Mouse (Mus musculus) liver, postnatal 0 days (tissue): Measurements from ENCODE around the gene 1110059E24Rik. TPM values are rescaled to one million over a fixed set of nuclear protein-coding genes. Genes with fewer than 3 reads are reported as not detected.
"Not testable (repeated sequence)": the region's sequence is repeated elsewhere in the genome, so short reads cannot be mapped to it uniquely, and the experiment has no call there.

Source experiments
- ATAC-seq: fragments of 200-750 bp; cut with Nextera tagmentation; 2 replicates; pipeline ENCODE4 v1.8.0; 2017; ENCODE audit warnings: mild to moderate bottlenecking, moderate library complexity
- DNase-seq: peaks from one replicate; pipeline ENCODE4 v3.0.0-alpha.2; 2016
- H3K27ac ChIP-seq: fragments of 300-500 bp; sonication (generic); 2 replicates; pipeline ENCODE4 v1.5.1; 2014; ENCODE audit warnings: antibody characterized with exemption, moderate library complexity, mild to moderate bottlenecking, low read depth
- H3K27me3 ChIP-seq: fragments of 300-500 bp; sonication (generic); 2 replicates; pipeline ENCODE4 v1.6.1; 2014; ENCODE audit warnings: low read length, control low read depth, mixed read lengths; ENCODE audit not compliant: insufficient read depth
- H3K36me3 ChIP-seq: fragments of 300-500 bp; sonication (generic); replicated peaks from 2 replicates; pipeline ENCODE4 v1.6.1; 2014; ENCODE audit warnings: mild to moderate bottlenecking, control low read depth, low read length, moderate library complexity, mixed read lengths; ENCODE audit not compliant: insufficient read depth
- H3K4me1 ChIP-seq: fragments of 300-500 bp; sonication (generic); 2 replicates; pipeline ENCODE4 v1.6.1; 2014; ENCODE audit warnings: antibody characterized with exemption, mild to moderate bottlenecking, control low read depth; ENCODE audit not compliant: insufficient read depth
- H3K4me2 ChIP-seq: fragments of 300-500 bp; sonication (generic); 2 replicates; pipeline ENCODE4 v1.6.1; 2014; ENCODE audit warnings: low read depth, mild to moderate bottlenecking, low read length, moderate library complexity, mixed read lengths
- H3K4me3 ChIP-seq: fragments of 300-500 bp; sonication (generic); 2 replicates; pipeline ENCODE4 v1.5.1; 2014; ENCODE audit warnings: low read depth, low read length
- H3K9ac ChIP-seq: fragments of 300-500 bp; sonication (generic); replicated peaks from 2 replicates; pipeline ENCODE4 v1.6.1; 2014; ENCODE audit warnings: mild to moderate bottlenecking, moderate library complexity
- H3K9me3 ChIP-seq: fragments of 300-500 bp; sonication (generic); 2 replicates; pipeline ENCODE4 v1.6.1; 2016; ENCODE audit warnings: mild to moderate bottlenecking, control low read depth, low read length, mixed read lengths
- CTCF ChIP-seq: sonication (generic); IDR thresholded peaks from 2 replicates; pipeline ENCODE4 v1.5.1; 2016; ENCODE audit warnings: antibody characterized with exemption, low read depth
- EP300 ChIP-seq: IDR thresholded peaks from 2 replicates; pipeline ENCODE4 v1.6.1; 2016; ENCODE audit warnings: antibody characterized with exemption, low read depth, mild to moderate bottlenecking
- WGBS: fragments of 180-500 bp; shearing (Covaris S2); extraction: QIAGEN DNeasy Blood & Tissue Kit; methylation state at CpG from one replicate; pipeline ENCODE4 v1.1.7; 2014; ENCODE audit not compliant: insufficient replicate concordance; 5-methylcytosine and 5-hydroxymethylcytosine counted together
- polyA plus RNA-seq: library from polyadenylated mRNA; unstranded; fragments of >200 nt; fragmentation: Nextera tagmentation; extraction: Ambion mirVana; gene quantifications from 2 replicates; pipeline ENCODE4 v1.2.1, GENCODE M21; 2015

The 1110059E24Rik gene
- polyA plus RNA-seq, 1 experiment from 2014 or later, result 17.7 TPM

GRCm38 (mm10) chr19:21598659-21599352 lies 54.0 kb downstream of the 1110059E24Rik start:
- WGBS, result 42% methylated on average over 8 of the region's 8 CpGs
- DNase-seq (no peak), ATAC-seq (no peak)
- peaks cover 10% of the 10 kb centered on the region for H3K4me1 ChIP-seq
- no peaks in the 10 kb centered on the region for H3K27me3 ChIP-seq
- H3K9me3 ChIP-seq, result no peaks in the 10 kb centered on the region
- H3K4me2 ChIP-seq, result no peak overlapping the region
- H3K4me3 ChIP-seq, result no peak overlapping the region
- TF ChIP-seq EP300, result peak; percentile 54; the same call in 1 of the 2 replicates
- no peak for TF ChIP-seq CTCF
- H3K9ac ChIP-seq, result no peak overlapping the region
- 0 out of 2 replicates have a peak overlapping the region, but pooled peaks have one; percentile 16 for H3K27ac ChIP-seq
- peaks cover 6% of the 10 kb centered on the region; the same call in 1 of the 2 replicates for H3K36me3 ChIP-seq

- no peaks in the 10 kb centered on the region for H3K9me3 ChIP-seq
- H3K4me2 ChIP-seq, result no peak overlapping the region
- WGBS, result 92% methylated on average over 1 of the region's 1 CpGs
- peaks cover 6% of the 10 kb centered on the region; the same call in 1 of the 2 replicates for H3K36me3 ChIP-seq
- no peak overlapping the region for H3K4me3 ChIP-seq
- H3K9ac ChIP-seq, result no peak overlapping the region
- no peak for DNase-seq
- TF ChIP-seq CTCF (no peak), EP300 (no peak)
- no peak overlapping the region for H3K27ac ChIP-seq
- no peaks in the 10 kb centered on the region for H3K27me3 ChIP-seq
- no peak for ATAC-seq
- H3K4me1 ChIP-seq, result peaks cover 7% of the 10 kb centered on the region; the same call in 1 of the 2 replicates
These were observed 58.1 kb downstream of the 1110059E24Rik start for GRCm38 (mm10) chr19:21594676-21595075.

- H3K4me3 ChIP-seq, H3K27ac ChIP-seq, ATAC-seq, H3K9me3 ChIP-seq, H3K4me1 ChIP-seq, H3K9ac ChIP-seq, H3K36me3 ChIP-seq, H3K27me3 ChIP-seq, DNase-seq, H3K4me2 ChIP-seq: not testable (repeated sequence)
- 80% methylated on average over 5 of the region's 5 CpGs for WGBS
These were observed 60.6 kb downstream of the 1110059E24Rik start for GRCm38 (mm10) chr19:21592216-21592615.

- no peak overlapping the region for H3K9ac ChIP-seq
- H3K4me3 ChIP-seq, result no peak overlapping the region
- H3K36me3 ChIP-seq, result no peaks in the 10 kb centered on the region
- no peak for ATAC-seq
- no peaks in the 10 kb centered on the region for H3K27me3 ChIP-seq
- 84% methylated on average over 1 of the region's 1 CpGs for WGBS
- DNase-seq, result no peak
- H3K9me3 ChIP-seq, result no peaks in the 10 kb centered on the region
- no peak overlapping the region for H3K27ac ChIP-seq
- no peaks in the 10 kb centered on the region for H3K4me1 ChIP-seq
- TF ChIP-seq EP300 (no peak), CTCF (no peak)
- H3K4me2 ChIP-seq, result no peak overlapping the region
These were observed 62.9 kb downstream of the 1110059E24Rik start for GRCm38 (mm10) chr19:21589888-21590287.

GRCm38 (mm10) chr19:21587593-21587992 lies 65.2 kb downstream of the 1110059E24Rik start:
- H3K4me1 ChIP-seq, result no peaks in the 10 kb centered on the region
- TF ChIP-seq EP300, result no peak
- DNase-seq, result no peak
- no peak overlapping the region for H3K4me2 ChIP-seq
- no peak overlapping the region for H3K9ac ChIP-seq
- H3K27ac ChIP-seq, result no peak overlapping the region
- H3K9me3 ChIP-seq, result no peaks in the 10 kb centered on the region
- H3K36me3 ChIP-seq, result no peaks in the 10 kb centered on the region
- no peaks in the 10 kb centered on the region for H3K27me3 ChIP-seq
- WGBS, result 71% methylated on average over 4 of the region's 4 CpGs
- H3K4me3 ChIP-seq, result no peak overlapping the region
- no peak for ATAC-seq

- Histone ChIP-seq H3K27ac (no peak overlapping the region), H3K4me3 (no peak overlapping the region), H3K4me2 (no peak overlapping the region), H3K27me3 (no peaks in the 10 kb centered on the region), H3K36me3 (no peaks in the 10 kb centered on the region), H3K9ac (no peak overlapping the region), H3K4me1 (no peaks in the 10 kb centered on the region), H3K9me3 (no peaks in the 10 kb centered on the region)
- 75% methylated on average over 1 of the region's 1 CpGs for WGBS
- DNase-seq (no peak), ATAC-seq (no peak)
- TF ChIP-seq CTCF, result no peak
- TF ChIP-seq EP300, result no peak
These were observed 66.2 kb downstream of the 1110059E24Rik start for GRCm38 (mm10) chr19:21586546-21586945.

- H3K27ac ChIP-seq, result no peak overlapping the region
- 48% methylated on average over 2 of the region's 2 CpGs for WGBS
- no peak for ATAC-seq
These were observed 66.9 kb downstream of the 1110059E24Rik start for GRCm38 (mm10) chr19:21585868-21586267.

More at GRCm38 (mm10) chr19:21585868-21586267, 66.9 kb downstream of the 1110059E24Rik start:
- Histone ChIP-seq H3K9me3 (no peaks in the 10 kb centered on the region), H3K27me3 (no peaks in the 10 kb centered on the region), H3K4me3 (no peak overlapping the region), H3K36me3 (no peaks in the 10 kb centered on the region), H3K4me1 (no peaks in the 10 kb centered on the region), H3K9ac (no peak overlapping the region), H3K4me2 (no peak overlapping the region)
- DNase-seq, result no peak
- no peak for TF ChIP-seq EP300
- no peak for TF ChIP-seq CTCF
